Mouse (Mus musculus) gastrocnemius, adult 18-20 months (tissue): ENCODE measurements around the gene Ccr7. TPM values are rescaled to one million over a fixed set of nuclear protein-coding genes. Genes with fewer than 3 reads are reported as not detected.
A peak's percentile ranks its signal among the peaks of the same experiment; 100 is the strongest.

Experiments
- DNase-seq: peaks from one replicate; pipeline ENCODE4 v3.0.0; 2021; ENCODE audit warnings: low spot score
- long read RNA-seq, 2 experiments: library from polyadenylated mRNA; stranded (forward); transcript quantifications; one replicate each; pipeline ENCODE4 v2.0.0; 2021
- total RNA-seq, 2 experiments: library from RNA; stranded (reverse); gene quantifications; 2 replicates each; pipeline ENCODE4 v1.2.3; 2021

The Ccr7 gene
- total RNA-seq, result not detected
- long read RNA-seq, experiment 1, result 0 reads
- long read RNA-seq, experiment 2, result 0 reads

DNA sequence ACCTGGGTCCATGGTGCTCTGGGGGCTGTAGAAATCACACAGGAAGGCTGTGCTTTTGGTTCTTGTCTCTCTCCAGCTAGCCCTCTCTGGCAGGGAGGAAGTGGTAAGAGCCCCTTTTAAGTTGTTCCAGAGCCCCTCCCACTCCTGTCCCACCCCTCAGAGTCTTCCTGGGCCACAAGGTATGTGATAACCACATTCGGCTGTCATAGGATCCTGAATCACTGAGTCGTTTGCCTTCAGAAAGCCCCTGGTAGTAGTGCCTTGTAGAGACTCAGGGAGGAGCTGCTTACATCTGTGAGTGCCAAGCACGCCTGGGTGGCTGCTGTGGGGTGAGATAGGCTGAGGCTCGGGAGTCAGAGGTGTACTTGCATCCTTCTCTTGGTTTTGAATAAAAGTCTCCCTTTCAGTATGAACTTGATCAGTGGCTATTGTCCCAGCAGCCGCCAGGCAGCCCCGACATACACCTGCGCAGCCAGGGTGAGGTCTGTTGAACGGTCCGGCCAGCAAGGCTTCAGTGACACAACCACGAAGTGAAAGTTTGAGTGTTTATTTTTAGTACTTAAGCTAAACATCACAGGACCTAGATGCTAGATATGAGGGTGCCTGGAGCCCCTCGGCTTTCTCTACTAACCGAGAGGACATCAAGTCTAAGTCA, at the start of gene Ccr7:
Gene Ccr7 (minus strand): TSS at position 91 of the 655 bp plus-strand sequence.
- DNase-seq, result no peak

DNA sequence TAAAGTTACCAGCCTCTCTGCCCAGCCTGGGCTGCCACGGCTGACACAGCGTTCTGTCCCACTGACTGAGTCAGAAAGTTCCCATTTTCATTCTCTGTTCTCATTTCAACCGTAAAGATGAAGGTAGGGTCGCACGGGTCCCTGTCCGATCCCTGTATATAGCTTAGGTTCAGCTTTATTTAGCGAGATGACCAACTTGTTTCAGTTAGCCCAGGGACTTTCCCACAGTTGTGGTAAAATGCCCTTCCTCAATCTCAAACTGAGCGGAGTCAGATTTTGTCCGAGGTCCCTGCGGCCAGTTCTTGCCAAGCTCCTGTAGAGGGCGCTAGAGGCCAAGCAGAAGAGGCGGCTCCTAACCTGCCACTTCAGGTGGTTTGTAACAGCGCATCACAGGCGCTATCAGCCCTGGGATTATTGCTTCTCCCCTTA, 34.3 kb upstream of the Ccr7 start:
- DNase-seq, result peak; percentile 53

DNA sequence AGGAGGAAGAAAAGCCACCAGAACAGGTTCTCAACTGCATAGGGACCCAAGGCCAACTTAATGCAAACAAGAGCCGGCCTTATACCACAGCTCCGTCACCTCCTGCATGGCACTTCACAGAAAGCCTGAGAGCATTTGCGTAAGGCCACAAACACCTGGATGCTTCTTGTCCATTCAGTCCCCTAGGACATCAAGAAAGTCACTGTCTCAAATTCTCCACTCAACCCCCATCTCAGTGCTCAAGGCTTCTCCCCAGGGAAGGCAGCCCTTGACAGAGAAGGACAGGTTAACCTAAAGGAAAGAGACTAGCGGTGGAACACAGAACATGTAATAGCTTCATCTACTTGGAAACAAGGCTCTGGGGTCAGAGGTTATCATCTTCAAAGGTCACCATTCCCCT, 32.5 kb upstream of the Ccr7 start:
- no peak for DNase-seq

DNA sequence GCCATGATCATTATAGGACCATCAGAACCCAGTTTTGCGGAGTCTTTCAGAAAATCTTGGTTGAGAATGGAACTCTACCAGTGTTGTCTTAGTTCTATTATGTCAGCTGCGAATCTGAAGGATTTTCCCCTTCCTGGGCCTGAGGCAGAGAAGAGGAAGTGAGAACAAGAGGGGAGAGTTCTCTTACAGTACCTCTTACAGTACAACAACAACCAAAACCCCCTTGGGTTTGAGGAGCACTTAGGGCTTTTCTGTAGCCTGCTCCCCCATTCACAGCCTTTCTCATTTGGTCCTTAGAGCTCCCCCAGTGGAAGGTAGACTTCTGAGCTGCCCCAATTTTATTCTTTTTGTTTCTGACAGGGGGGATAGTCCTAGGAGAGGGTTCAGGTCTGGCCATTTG, 32.0 kb upstream of the Ccr7 start:
- no peak for DNase-seq

DNA sequence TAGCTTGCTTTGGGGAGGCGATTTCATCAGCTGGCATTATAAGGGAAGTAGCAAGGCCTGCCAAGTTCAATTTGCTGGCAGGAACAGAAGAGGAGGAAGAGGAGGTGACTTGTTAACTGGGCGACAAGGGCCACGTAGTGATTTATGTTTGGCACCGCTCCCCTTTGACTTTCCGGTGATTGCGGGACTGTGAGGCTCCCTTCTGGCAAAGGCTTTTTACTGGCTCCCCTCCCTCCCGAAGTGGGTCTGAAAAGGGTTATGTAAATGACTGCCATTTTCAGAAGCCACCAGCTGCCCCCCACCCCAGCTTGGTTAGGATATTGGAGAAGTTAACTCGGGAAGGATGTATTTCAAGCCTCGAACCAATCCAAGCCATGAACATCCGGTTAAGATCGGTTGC, 27.7 kb upstream of the Ccr7 start:
- DNase-seq, result no peak

DNA sequence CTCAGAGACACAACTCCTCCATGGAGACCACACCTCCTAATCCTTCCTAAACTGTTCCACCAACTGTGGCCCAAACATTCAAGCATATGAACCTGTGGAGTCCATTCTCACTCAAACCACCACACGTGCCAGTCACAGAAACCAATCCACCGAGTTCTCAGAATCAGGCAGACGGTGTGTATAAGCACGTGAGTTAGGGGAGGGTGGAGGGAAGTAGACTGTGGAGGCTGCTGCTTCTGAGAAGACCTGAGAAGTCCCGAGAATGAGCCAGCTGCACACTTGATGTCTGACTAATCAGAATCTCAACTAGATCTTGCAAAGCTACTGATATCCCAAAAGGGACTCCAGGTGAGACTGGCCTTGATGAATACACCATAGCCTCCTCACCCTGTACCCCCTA, 25.2 kb upstream of the Ccr7 start:
- no peak for DNase-seq

DNA sequence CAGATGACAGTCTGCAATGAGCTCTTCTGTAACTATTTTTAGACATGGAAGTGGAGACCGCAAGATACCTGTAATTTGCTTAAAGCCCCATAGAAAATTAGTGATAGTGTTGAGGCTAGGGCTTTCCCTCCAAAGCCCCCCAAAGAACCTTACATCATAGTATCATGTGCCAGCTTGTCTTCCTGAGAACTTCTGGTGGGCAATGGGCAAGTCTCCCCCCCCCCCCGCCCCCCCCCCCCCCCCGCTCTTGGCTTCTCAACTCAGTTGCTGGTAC, 23.0 kb upstream of the Ccr7 start:
- DNase-seq, result no peak

DNA sequence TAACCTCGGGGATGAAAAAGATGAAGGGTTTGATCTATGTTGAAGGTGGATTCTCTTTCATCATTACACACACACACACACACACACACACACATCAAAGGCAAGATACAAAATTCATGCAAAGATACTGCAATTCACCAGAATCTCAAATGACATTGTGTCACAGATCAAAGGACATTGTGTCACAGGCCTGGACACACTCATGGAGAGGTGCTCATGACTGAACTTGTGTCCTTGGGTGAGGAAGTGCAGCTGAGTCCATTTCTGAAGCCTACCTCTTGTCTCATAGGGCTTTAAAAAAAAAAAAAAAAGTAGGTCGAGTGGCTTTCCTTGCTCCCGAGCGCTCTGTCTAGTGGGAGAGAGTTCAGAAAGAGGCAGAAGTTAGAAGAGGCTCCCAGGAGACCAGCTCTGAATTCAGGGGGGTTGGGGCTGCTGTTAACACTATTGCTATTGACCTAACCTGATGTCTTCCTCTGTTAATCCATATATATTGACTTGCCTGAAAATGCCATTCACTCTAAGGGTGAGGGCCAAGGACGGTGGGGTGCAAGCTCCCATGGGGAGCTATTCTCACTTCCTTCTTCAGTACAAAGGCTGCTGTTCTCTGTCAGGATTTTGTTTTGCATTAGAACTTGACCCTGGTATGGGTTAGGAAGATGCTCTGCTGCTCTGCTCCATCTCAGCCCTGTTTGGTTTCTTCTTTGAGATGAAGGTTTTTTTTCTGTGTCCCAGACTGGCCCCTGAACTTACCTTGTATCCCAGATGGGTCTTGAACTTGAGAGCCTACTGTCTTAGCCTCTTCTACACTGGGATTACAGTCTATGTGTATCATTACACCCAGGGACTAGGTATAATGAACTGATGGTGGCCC, 22.4 kb upstream of the Ccr7 start:
- DNase-seq, result no peak

DNA sequence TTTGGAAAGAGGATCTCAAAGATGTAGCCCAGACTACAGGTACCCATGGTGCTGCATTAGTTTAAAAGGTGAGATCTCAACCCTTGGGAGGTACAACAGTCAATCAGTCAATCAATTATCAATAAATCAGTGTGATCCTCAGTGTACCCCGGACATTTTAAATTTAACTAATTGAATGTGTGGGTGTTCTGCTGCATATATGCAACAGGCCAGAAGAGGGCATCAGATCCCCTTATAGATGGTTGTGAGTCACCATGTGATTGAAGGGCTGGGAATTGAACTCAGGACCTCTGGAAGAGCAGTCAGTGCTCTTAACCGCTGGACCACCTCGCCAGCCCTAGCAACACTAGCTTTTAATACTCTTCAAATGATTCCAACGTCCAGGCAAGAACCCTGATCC, 17.1 kb upstream of the Ccr7 start:
- no peak for DNase-seq

DNA sequence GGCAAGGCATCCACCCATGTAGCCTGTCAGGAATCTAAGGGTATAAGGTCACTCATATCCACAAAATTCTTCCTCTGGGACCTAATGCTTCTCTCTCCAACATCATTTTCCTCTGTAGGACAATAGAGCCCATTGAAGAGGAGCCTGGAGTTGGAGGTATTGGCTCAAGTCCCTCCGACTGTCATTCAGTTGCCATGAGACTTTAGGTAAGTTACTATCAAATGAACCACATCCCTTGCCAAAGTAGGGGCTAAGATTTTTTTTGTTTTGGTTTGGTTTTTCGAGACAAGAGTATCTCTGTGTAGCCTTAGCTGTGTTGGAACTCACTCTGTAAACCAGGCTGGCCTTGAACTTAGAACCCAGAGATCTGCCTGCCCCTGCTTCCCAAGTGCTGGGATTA, 16.6 kb upstream of the Ccr7 start:
- DNase-seq, result no peak

DNA sequence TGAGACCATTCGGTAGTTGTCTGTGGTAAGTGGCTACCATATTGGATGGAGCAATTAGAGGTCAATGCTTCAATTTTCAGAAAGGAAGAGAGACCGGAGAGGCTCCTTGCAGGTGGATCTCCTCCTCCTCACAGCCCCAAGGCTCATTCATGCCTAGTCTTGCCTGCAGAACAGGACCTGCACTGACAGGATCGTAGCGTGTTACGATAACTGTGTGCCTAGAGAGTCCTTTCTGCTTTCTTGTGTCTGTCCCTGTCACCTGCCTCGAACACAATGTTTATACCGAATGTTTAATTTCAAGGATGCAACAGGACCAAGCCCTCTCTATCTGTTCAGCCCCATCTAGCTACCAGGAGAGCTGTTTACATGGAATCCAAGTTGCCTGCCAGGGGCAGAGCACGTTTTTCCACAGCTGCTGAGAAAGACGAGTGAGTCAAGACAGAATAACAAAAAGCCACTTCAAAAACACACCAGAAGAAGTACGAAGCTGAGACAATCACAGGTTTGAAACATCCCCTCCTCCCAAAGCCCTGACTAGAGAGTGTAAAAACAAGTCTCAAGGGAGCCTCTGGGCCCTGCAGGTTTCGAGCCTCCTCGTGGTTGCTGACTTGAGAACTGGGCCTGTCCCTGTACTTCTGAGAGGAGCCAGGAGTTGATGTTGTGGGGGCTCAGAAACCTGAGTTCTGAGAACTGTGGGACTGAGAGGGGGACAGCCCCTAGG, 15.8 kb upstream of the Ccr7 start:
- DNase-seq, result no peak

DNA sequence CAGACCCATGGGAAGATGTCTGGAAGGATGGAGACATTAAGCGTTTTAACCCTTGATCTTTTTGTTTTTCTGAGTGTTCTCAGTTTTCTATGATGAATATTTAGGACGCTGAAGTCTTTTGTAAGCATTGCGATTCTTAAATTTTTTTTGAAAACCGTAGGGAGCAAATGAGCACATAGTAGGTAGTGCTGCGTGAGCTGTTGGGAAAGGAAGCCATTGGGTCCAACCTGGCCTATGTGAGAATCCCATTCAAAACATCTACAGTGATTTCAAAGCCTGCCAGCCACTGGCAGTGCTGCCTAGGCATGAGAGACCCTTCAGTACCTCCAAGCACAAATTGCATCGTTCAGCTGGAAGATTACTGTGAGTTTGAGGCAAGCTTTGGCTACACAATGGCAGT, 15.1 kb upstream of the Ccr7 start:
- no peak for DNase-seq

DNA sequence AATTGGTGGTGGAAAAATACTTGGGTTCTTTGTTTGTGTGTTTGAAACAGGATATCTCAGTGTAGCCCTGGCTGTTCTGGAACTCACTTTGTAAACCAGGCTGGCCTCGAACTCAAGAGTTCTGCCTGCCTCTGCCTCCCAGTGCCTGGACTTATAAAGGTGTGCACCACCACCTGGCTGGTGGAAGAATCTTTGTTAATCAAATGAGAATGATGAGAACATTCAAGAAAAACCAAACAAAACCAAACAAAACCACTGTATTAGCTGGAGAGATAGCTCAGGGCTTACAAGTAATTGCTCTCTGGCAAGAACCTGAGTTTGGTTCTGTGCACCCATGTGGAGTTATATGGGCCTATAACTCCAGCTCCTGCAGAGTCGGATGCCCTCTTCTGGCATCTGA, 14.6 kb upstream of the Ccr7 start:
- no peak for DNase-seq

DNA sequence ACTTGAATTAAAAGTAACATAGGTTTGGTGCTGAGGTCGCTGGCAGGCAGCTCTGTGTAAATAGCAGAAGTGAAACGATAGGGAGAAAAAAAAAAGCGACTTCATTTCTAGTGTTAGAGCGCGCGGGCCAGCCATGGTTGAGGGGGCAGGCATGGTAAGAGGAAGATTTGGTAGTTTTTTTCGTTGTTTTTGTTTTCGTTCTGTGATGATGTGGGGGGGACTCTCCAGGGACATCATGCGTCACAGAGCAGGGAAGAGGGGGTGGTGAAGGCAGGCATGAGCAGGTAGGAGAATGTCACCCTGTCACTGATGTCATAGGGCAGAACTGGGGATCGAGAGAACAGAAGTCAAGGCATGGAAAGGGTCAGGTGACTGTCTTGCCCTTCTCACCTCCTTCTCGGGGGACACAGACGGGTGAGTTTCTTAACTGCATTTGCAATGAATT, 13.2 kb upstream of the Ccr7 start:
- DNase-seq, result no peak

DNA sequence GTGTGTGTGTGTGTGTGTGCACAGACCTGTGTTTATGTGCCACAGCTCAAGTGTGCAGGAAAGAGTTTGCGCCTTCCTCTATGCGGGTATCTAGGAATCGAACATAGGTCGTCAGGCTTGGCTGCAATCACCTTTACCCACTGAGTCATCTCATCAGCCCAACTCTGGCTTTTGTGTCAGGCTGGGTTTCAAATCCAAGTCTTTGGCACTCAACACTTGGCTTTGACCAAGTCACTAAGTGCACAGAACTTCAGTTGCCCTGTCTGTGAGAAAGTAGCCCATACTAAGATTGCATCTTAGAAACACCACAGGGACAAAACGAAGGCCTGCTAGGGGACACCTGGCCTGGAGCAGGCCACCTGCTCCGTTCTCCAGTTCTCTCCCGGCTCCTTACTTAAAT, 12.7 kb upstream of the Ccr7 start:
- no peak for DNase-seq

DNA sequence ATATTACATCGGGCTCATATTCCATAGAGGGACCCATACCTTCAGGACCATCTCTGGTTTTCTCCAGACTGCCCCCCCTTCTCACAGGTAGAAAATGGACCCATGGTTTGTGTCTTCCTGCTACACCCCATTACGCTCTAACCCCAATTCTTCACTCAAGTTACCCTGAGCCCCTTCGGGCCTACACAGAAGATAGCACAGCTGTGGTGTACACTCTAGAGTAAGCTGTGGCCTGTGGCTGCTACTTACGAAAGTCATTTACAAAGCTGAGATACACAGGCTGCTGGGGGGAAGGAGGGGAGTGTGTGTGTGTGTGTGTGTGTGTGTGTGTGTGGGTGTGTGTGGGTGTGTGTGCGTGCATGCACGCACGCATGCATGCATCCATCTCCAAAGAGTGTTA, 11.4 kb upstream of the Ccr7 start:
- DNase-seq, result no peak

DNA sequence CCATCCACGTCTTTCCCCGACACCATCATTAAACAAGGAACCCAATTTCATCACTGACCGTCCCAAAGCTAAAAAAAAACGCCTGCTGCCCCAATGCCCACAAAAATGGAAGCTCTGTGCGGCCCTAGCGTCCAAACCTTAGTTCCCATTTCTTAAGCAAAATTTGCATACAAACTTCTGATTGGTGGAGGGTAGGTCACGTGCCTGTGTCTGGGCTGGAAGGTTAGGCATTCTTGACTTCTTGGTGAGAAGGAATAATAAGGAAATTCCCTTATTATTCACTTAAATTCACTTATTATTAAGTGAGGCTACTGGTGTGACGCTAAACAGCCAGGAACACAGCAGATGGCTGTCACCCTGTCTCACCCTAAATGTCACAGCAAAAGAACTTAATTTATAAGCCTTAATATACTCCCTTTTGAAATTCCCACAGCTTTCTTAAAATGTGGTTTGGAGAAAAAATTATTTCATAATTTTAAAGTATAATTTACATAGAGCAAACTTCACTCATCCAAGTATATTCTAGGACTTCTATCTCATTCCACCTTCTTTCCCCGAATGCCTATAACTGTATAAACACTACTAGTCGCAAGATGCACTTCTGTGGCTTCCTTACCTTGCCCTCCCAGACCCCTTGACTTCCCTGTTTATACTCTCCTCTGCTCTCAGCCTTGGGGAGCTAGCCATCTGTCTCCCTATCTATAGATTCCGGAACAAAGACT, 10.3 kb upstream of the Ccr7 start:
- DNase-seq, result no peak

DNA sequence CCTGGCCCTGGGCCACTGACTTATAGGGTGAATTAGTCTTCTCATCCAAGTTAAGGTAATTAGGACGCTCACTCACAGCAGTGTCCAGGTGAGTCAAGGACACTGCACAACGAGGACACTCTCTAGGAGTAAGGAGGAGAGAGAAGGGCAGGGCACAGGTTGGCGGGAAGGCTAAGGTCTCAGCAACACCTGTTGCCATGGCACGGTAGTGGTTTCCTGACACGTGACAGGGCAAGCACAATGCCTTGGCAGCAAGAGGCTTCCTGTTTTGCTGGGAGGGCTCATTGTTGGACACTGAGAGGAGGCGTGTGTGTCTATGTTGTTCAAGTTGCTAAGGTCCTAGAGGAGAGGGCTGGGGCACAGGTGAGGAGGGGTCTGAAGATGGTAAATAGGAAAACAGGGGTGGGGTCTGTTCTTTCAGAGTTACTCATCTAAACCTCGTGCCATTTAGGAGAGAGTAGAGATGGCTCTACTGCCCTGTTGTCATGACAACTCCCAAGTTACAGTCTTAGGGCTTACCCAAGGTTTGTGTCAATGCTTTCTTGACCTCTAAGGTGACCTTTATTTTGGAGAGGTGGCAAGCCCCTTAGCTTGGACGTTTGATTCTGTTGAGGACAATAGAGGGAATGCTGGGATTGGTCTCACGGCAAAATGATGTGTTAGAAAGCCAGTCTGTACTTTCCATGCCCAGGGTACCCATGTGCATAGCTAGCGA, 8.3 kb upstream of the Ccr7 start:
- DNase-seq, result no peak

DNA sequence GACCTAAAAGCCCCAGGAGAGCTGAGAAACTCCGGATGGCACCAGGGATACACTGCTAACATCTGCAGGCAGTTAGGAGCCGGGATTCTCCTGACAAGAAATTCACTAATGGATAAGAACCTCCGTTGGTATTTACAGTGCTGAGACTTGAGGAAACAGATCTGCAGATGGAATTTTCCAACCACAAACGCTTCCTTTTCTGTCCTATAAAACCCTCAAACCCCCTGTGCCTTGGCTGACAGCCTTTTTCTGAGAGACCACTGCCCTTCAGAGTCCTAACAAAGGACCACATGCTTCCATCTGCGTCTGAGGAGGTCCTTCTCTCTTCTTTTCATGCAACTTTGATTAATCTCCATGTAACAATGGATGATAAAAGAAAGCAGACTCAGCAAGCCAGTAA, 6.8 kb upstream of the Ccr7 start:
- no peak for DNase-seq

DNA sequence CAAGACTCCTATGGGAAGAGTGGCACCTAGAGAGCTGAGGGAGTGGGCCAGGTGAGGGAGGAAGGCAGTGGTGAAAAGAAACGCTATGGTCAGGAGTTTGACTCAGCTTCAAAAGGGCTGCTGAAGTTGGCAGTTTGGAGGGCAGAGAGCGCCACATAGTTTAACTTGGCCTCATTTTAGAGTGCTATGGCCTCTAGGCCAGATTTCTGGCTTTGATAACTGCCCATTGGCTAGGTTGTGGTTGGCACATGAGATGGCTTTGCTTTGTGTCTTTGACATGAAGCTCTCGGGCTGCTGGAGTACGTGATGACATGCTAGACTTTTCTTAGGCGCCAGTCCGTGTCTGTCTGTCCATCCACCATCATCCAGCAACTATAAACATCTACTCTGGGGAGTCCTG, 5.4 kb upstream of the Ccr7 start:
- no peak for DNase-seq

DNA sequence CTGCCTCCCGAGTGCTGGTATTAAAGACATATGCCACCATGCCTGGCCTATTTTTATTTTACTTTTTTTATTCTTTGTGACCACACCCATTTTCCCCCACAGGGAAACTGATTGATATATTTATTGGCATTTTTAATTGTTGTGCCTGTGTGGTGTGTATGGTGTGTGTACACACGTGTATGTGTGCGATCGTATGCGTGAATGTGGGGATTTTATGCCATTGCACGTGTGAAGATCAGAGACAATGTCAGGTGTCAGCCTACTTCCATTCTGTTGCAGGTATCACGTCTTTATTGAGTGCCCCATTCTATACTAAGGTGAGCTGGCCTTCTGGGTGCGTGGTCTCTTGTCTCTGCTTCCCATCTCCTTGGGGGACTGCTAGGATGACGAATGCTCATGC, 940 bp upstream of the Ccr7 start:
- DNase-seq, result no peak
